Mouse (Mus musculus): ENCODE data around the gene Myom1.

DNA sequence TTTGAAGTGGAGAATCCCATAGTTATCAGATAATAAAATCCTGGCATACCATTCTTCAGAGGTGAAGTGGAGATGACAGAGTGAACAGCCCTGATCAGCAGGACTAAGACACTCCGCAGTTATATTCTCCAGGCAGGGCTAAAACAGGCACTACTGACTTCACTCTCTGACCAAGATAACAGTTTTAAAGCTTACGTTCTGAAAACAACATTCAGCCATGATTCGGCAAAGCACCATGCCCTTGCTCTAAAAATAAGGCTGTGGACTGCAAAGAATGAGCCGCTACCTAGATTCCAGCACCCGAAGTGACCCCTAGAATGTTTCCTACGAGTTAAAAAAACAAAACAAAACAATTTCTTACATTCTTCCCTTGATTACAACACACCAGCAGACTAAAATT is 4.6 kb upstream of the Myom1 start:
- no peak for TF ChIP-seq CTCF (IDR thresholded peaks at IDR 0.05; ENCODE audit: low read depth, low read length)
- TF ChIP-seq POLR2A (IDR thresholded peaks at IDR 0.05; ENCODE audit: borderline replicate concordance, low read depth, low read length): no peak

All from bone marrow macrophage, adult 2 months (primary cell).